Mouse (Mus musculus): Measurements from ENCODE around the gene Dnah2. TPM values are rescaled to one million over a fixed set of nuclear protein-coding genes. Genes with fewer than 3 reads are reported as not detected.

Gene Dnah2
- polyA plus RNA-seq, 1 experiment from 2014 or later: 2.7 TPM

- no peak for ATAC-seq (ENCODE audit: low read depth)
- no peaks in the 10 kb centered on the region for H3K9me3 ChIP-seq
- H3K4me2 ChIP-seq: peak overlapping the region; percentile 83
- 1% methylated on average over 8 of the region's 8 CpGs for WGBS
- peak overlapping the region; percentile 91 for H3K27ac ChIP-seq (replicated peaks)
- H3K27me3 ChIP-seq: no peaks in the 10 kb centered on the region
- H3K9ac ChIP-seq: peak overlapping the region; percentile 79
- peak overlapping the region; percentile 75 for H3K4me3 ChIP-seq
- H3K36me3 ChIP-seq: no peaks in the 10 kb centered on the region
- H3K4me1 ChIP-seq (replicated peaks): peaks cover 41% of the 10 kb centered on the region
Measured at GRCm38 (mm10) chr11:69581814-69582213, 32.9 kb upstream of the Dnah2 start.

GRCm38 (mm10) chr11:69581147-69581688, 32.3 kb upstream of the Dnah2 start:
- H3K9ac ChIP-seq: peak overlapping the region; percentile 79
- H3K9me3 ChIP-seq: no peaks in the 10 kb centered on the region
- no peaks in the 10 kb centered on the region for H3K27me3 ChIP-seq
- ATAC-seq (ENCODE audit: low read depth): peak; percentile 84
- peak overlapping the region; percentile 83 for H3K4me2 ChIP-seq
- peaks cover 47% of the 10 kb centered on the region for H3K4me1 ChIP-seq (replicated peaks)
- H3K36me3 ChIP-seq: no peaks in the 10 kb centered on the region
- WGBS: under 1% methylated on average over 36 of the region's 36 CpGs
- peak overlapping the region; percentile 75 for H3K4me3 ChIP-seq
- peak overlapping the region; percentile 91 for H3K27ac ChIP-seq (replicated peaks)

- Histone ChIP-seq H3K36me3 (no peaks in the 10 kb centered on the region), H3K27me3 (no peaks in the 10 kb centered on the region)
- WGBS: under 1% methylated on average over 25 of the region's 25 CpGs
Measured at GRCm38 (mm10) chr11:69580572-69581146, 31.7 kb upstream of the Dnah2 start.

GRCm38 (mm10) chr11:69580091-69580514, 31.2 kb upstream of the Dnah2 start, which contains the start of the genes Wrap53 and Trp53:
Wrap53 (minus strand) TSS chr11:69580255.
Trp53 (plus strand) TSS chr11:69580359.
- Histone ChIP-seq H3K27me3 (no peaks in the 10 kb centered on the region), H3K4me1 (replicated peaks) (peaks cover 51% of the 10 kb centered on the region), H3K27ac (replicated peaks) (peak within 1 kb of the TSS; percentile 91), H3K4me2 (peak within 1 kb of the TSS; percentile 83), H3K4me3 (peak within 1 kb of the TSS; percentile 75), H3K36me3 (no peaks in the 10 kb centered on the region), H3K9ac (peak within 1 kb of the TSS; percentile 82), H3K9me3 (no peaks in the 10 kb centered on the region)
- peak; percentile 73 for ATAC-seq (ENCODE audit: low read depth)
- 1% methylated on average over 13 of the region's 13 CpGs for WGBS

More at GRCm38 (mm10) chr11:69580572-69581146, 31.7 kb upstream of the Dnah2 start:
- Histone ChIP-seq H3K9ac (peak overlapping the region; percentile 79), H3K4me2 (peak overlapping the region; percentile 83), H3K27ac (replicated peaks) (peak overlapping the region; percentile 91), H3K4me3 (peak overlapping the region; percentile 75), H3K9me3 (no peaks in the 10 kb centered on the region), H3K4me1 (replicated peaks) (peaks cover 48% of the 10 kb centered on the region)
- ATAC-seq (ENCODE audit: low read depth): peak; percentile 8

GRCm38 (mm10) chr11:69579128-69580017, 30.5 kb upstream of the Dnah2 start:
- Histone ChIP-seq H3K4me2 (peak overlapping the region; percentile 83), H3K9me3 (no peaks in the 10 kb centered on the region), H3K9ac (peak overlapping the region; percentile 82), H3K27ac (replicated peaks) (peak overlapping the region; percentile 91), H3K36me3 (no peaks in the 10 kb centered on the region), H3K4me3 (peak overlapping the region; percentile 75), H3K4me1 (replicated peaks) (peaks cover 53% of the 10 kb centered on the region), H3K27me3 (no peaks in the 10 kb centered on the region)
- WGBS: 2% methylated on average over 39 of the region's 39 CpGs
- ATAC-seq (ENCODE audit: low read depth): peak; percentile 90

GRCm38 (mm10) chr11:69578301-69578700, 29.4 kb upstream of the Dnah2 start:
- H3K4me3 ChIP-seq: peak overlapping the region; percentile 75
- H3K27me3 ChIP-seq: no peaks in the 10 kb centered on the region
- H3K27ac ChIP-seq (replicated peaks): no peak overlapping the region
- H3K9me3 ChIP-seq: no peaks in the 10 kb centered on the region
- no peak for ATAC-seq (ENCODE audit: low read depth)
- 16% methylated on average over 15 of the region's 15 CpGs for WGBS
- no peaks in the 10 kb centered on the region for H3K36me3 ChIP-seq
- H3K9ac ChIP-seq: peak overlapping the region; percentile 82
- peaks cover 53% of the 10 kb centered on the region for H3K4me1 ChIP-seq (replicated peaks)
- H3K4me2 ChIP-seq: peak overlapping the region; percentile 83

- Histone ChIP-seq H3K9me3 (no peaks in the 10 kb centered on the region), H3K36me3 (peaks cover 14% of the 10 kb centered on the region), H3K27ac (replicated peaks) (no peak overlapping the region), H3K4me3 (no peak overlapping the region), H3K27me3 (no peaks in the 10 kb centered on the region), H3K4me2 (no peak overlapping the region), H3K4me1 (replicated peaks) (peaks cover 38% of the 10 kb centered on the region), H3K9ac (no peak overlapping the region)
- no peak for ATAC-seq (ENCODE audit: low read depth)
- 81% methylated on average over 5 of the region's 5 CpGs for WGBS
Measured at GRCm38 (mm10) chr11:69576307-69576706, 27.4 kb upstream of the Dnah2 start.

- Histone ChIP-seq H3K36me3 (peaks cover 24% of the 10 kb centered on the region), H3K4me2 (no peak overlapping the region), H3K9me3 (no peaks in the 10 kb centered on the region), H3K27ac (replicated peaks) (no peak overlapping the region), H3K9ac (0 out of 2 replicates have a peak overlapping the region, but pooled peaks have one; percentile 31), H3K4me1 (replicated peaks) (peaks cover 38% of the 10 kb centered on the region), H3K27me3 (no peaks in the 10 kb centered on the region), H3K4me3 (no peak overlapping the region)
- ATAC-seq (ENCODE audit: low read depth): no peak
- WGBS: 68% methylated on average over 3 of the region's 3 CpGs
Measured at GRCm38 (mm10) chr11:69575220-69575619, 26.3 kb upstream of the Dnah2 start.

GRCm38 (mm10) chr11:69565131-69565530, 16.2 kb upstream of the Dnah2 start:
- H3K27ac ChIP-seq (replicated peaks): no peak overlapping the region
- H3K9ac ChIP-seq: no peak overlapping the region
- no peak overlapping the region for H3K4me2 ChIP-seq
- WGBS: 84% methylated on average over 8 of the region's 8 CpGs
- H3K27me3 ChIP-seq: no peaks in the 10 kb centered on the region
- no peak overlapping the region for H3K4me3 ChIP-seq
- peaks cover 60% of the 10 kb centered on the region for H3K36me3 ChIP-seq
- H3K4me1 ChIP-seq (replicated peaks): peaks cover 17% of the 10 kb centered on the region
- no peaks in the 10 kb centered on the region for H3K9me3 ChIP-seq
- no peak for ATAC-seq (ENCODE audit: low read depth)

GRCm38 (mm10) chr11:69564391-69564790, 15.5 kb upstream of the Dnah2 start:
- WGBS: 36% methylated on average over 3 of the region's 3 CpGs
- Histone ChIP-seq H3K27me3 (no peaks in the 10 kb centered on the region), H3K4me1 (replicated peaks) (peaks cover 22% of the 10 kb centered on the region), H3K27ac (replicated peaks) (no peak overlapping the region), H3K9ac (no peak overlapping the region), H3K36me3 (peaks cover 52% of the 10 kb centered on the region), H3K9me3 (no peaks in the 10 kb centered on the region), H3K4me2 (no peak overlapping the region), H3K4me3 (no peak overlapping the region)
- no peak for ATAC-seq (ENCODE audit: low read depth)

- Histone ChIP-seq H3K27ac (replicated peaks) (no peak overlapping the region), H3K9ac (no peak overlapping the region), H3K9me3 (no peaks in the 10 kb centered on the region), H3K4me1 (replicated peaks) (peaks cover 32% of the 10 kb centered on the region), H3K4me2 (no peak overlapping the region), H3K36me3 (peaks cover 49% of the 10 kb centered on the region), H3K4me3 (no peak overlapping the region), H3K27me3 (no peaks in the 10 kb centered on the region)
- ATAC-seq (ENCODE audit: low read depth): no peak
- 88% methylated on average over 13 of the region's 13 CpGs for WGBS
Measured at GRCm38 (mm10) chr11:69563373-69563772, 14.5 kb upstream of the Dnah2 start.

All from neural tube, embryonic 13.5 days (tissue).